Mouse (Mus musculus): ENCODE results near the gene Zkscan14.
"Not testable (repeated sequence)": the region's sequence is repeated elsewhere in the genome, so short reads cannot be mapped to it uniquely, and the experiment has no call there.

The Zkscan14 gene

DNA sequence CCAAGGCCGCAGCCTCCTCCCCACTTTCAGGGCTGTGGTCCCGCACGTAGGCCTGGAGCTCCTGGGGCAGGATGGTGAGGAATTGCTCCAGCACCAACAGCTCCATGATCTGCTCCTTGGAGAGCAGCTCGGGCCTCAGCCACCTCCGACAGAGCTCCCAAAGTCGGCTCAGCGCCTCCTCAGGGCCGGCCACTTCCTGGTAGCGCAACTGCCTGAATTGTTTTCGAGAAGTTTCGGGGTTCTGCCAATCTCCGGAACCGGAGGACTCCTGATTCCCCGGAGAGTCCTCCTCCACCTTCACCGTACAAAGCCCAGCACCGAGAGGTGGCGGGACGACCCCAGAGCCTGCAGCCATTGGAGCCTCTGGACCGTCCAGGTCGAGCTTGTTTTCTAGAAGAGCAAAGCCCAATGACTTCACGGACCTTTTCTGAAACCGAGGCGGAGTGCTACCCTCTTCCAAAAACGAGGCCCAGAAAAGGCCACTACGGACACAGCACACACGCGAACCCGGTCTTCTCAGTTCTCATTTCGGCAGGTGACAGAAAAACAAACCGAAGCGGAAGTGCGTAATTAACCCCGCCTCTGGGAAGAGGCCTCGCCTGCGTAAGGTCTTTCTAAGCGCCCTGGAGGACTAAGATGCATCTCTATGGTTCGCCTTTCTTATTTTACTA is at the start of gene Zkscan14:
Gene Zkscan14, minus strand, starts transcription at position 548 of the 671 bp plus-strand sequence.
- peak; percentile 85 to 88 for DNase-seq (ENCODE audit: low spot score in 2 of 2)

DNA sequence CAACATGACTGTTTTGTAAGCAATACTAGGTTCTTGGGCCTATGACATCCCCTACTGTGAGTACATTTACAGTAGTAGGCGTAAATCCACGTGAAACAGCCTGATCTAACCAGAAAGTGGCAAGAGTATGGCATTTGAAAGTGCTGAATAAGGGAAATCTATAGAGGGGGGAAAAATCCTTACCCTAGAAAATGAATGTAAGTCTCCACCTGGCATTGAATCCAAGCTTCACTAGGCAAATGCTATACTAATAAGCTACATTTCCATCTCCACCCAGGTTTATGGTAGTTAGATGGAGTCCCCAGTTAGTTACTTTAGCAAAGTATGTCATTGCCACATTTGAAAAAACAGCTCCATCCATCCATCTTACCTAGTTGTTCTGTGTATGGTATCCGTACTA is 47.9 kb upstream of the Zkscan14 start:
- DNase-seq (ENCODE audit: low spot score in 2 of 2): no peak

DNA sequence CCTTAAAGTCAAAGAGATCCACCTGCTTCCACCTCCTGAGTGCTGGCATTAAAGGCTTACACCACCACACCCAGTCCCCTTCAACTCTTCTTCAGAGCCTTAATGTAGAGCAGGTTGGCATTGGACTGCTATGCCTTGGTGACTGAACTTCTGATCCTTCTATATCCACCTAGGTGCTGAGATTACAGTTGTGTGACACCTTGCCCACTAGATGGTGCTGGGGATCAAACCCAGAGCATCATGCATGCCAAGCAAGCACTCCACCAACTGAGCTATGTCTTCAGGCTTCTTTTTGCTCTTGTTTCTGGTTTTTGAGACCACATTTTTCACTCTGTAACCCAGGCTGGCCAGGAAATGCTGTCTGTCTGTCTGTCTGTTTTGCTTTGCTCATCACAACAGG is 33.0 kb upstream of the Zkscan14 start:
- peak; percentile 25 to 27 for DNase-seq (ENCODE audit: low spot score in 2 of 2)

- DNase-seq (ENCODE audit: low spot score in 2 of 2): no peak
Measured at GRCm38 (mm10) chr5:145231893-145232411, 30.3 kb upstream of the Zkscan14 start.

GRCm38 (mm10) chr5:145231367-145231871 is 29.8 kb upstream of the Zkscan14 start, which contains the start of gene Zfp655:
TSS of gene Zfp655 (plus strand) at chr5:145231715.
- DNase-seq (ENCODE audit: low spot score in 2 of 2): peak; percentile 97

DNA sequence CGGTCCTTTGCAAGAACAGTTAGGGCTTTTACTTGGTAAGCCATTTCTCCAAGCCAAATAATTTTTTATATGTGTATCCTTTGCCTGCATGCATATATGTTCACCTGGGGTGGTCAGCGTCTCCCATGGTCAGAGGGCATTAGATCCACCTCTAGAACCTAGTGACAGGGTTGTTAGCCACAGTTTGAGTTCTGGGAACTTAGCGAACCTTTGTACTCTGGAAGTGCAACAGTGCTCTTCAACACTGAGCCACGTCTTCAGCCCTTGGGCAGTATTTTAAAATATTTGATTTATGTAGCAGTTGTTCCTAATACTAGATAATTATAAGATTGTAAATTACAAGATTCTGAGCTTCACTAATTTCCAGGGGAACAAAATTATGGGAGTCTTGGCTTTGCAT is 29.0 kb upstream of the Zkscan14 start:
- no peak for DNase-seq (ENCODE audit: low spot score in 2 of 2)

DNA sequence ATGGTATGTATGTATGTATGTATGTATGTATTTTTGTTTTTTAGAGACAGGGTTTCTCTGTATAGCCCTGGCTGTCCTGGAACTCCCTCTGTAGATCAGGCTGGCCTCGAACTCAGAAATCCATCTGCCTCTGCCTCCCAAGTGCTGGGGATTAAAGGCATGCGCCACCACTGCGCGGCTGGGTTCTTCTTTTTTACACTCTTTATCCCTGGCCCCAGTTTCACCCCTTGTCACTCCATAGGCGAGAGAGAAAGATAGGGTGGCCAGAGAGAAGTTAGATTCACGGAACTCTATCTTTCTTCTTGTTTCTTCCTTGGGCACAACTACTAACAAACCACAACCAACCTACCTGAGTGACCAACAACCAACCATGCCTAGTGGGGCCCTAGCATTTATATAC is 27.6 kb upstream of the Zkscan14 start:
- DNase-seq (ENCODE audit: low spot score in 2 of 2): not testable (repeated sequence)

DNA sequence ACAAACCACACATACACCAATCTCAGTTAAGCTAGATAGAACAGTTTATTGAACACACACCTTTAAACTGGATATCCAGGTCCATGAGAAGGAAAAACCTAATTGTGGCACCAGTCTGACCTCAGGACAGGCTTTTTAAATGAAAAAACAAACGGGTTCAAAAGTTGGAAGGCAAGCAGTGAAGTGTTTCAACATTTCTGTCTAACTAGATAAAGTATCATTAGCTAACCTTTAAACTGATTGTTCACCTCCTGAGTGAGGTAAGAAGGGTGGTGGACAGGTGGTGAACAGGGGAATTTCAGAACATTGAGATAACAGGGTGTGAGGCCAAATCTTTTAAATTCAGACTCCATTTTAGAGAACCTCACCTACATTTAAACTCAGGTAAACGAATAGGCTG is 24.8 kb upstream of the Zkscan14 start:
- no peak for DNase-seq (ENCODE audit: low spot score in 2 of 2)

GRCm38 (mm10) chr5:145223395-145223794 is 21.7 kb upstream of the Zkscan14 start:
- no peak for DNase-seq (ENCODE audit: low spot score in 2 of 2)

DNA sequence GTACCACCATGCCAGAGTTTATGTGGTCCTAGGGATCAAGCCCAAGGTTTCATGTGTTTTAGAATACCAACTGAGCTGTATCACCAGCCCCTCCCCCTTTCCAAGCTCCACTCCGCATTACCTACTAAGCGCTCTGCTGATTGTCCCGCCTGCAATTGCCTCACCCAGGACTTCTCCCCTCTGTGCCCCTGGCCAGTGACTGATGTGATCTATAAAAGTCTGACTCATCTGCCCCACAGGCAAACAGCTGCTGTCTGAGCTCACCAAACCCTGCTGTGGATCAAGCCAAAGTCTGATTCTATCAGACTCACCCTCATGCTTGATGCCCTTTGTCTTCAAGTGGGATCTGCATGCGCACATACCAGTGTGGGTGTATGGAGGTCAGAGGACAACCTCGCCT is 21.2 kb upstream of the Zkscan14 start:
- no peak for DNase-seq (ENCODE audit: low spot score in 2 of 2)

GRCm38 (mm10) chr5:145219981-145220380 is 18.3 kb upstream of the Zkscan14 start:
- DNase-seq (ENCODE audit: low spot score in 2 of 2): no peak

- no peak for DNase-seq (ENCODE audit: low spot score in 2 of 2)
Measured at GRCm38 (mm10) chr5:145218671-145219070, 17.0 kb upstream of the Zkscan14 start.

DNA sequence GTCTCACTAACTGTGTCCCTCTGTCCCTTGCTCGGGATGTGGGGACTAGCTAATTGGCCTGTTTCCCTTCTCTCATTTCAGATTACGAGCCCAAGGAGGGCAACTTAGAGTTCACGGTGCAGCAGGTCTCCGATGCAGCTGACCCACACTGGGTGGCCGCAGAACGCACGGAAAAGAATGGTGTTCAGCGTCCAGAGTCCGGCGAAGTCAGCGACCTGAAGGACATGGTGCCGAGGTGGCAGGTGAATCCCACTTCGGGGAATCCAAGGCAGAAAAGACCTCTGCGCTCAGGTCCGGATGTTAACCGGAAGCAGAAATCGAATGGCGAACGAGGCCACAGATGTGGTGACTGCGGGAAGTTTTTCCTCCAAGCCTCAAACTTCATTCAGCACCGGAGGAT is 16.5 kb upstream of the Zkscan14 start:
- no peak for DNase-seq (ENCODE audit: low spot score in 2 of 2)

DNA sequence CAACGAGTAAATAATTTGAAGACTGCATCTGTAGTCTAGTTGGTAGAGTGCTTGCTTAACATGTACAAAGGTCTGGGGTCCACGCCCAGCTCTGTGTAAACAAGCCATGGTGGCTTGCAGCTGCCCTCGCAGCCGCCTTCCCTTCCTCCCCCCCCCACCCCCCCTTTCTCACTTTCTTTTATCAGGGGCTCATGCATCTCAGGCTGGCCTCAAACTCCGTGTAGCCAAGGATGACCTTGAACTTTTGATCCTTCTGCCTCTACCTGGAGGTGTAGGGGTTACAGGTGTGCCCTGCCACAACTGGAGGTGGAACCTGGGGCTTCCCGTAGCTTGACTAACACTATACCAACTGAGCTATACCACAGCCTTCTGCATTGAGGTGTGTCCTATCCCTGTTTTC is 16.1 kb upstream of the Zkscan14 start:
- DNase-seq (ENCODE audit: low spot score in 2 of 2): no peak

GRCm38 (mm10) chr5:145214679-145215078 is 13.0 kb upstream of the Zkscan14 start:
- no peak for DNase-seq (ENCODE audit: low spot score in 2 of 2)

- DNase-seq (ENCODE audit: low spot score in 2 of 2): no peak
Measured at GRCm38 (mm10) chr5:145213505-145213904, 11.8 kb upstream of the Zkscan14 start.

DNA sequence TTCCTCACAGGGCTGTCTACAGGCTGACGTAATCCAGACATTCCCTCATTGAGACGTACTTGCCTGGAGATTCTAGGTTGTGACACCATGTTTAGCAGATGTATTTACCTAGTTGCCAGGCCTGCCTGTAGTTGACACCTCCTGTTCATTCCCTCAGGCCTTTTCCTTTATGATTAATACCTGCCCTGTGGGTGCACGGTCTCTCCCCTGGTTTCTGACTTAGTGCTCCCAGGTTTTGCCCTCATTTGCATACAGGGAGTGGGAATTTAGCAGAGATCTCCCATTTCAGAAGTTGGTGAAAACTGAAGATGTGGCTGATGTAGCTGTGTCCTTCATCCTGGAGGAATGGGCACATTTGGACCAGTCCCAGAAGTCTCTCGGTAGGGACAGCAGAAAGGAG is 10.5 kb upstream of the Zkscan14 start:
- no peak for DNase-seq (ENCODE audit: low spot score in 2 of 2)

DNA sequence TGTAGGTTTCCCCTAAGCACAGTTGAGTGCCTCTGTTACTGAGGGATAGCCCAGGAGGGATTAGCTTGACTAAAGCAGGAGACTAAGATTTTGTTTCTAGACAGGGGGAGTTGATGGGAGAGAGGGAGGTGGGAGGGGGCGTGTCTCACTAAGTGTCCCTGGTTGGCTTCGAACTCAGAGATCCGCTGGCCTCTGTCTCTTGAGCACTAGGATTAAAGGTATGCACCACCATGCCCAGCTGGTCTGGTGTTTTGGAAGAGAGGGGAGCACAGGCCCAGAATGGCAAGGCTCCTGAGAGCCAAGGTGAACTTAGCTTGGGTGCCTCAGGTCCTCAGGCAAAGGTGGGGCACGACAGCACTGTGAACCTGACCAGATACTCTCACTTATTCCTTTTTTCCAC is 9.7 kb upstream of the Zkscan14 start:
- no peak for DNase-seq (ENCODE audit: low spot score in 2 of 2)

DNA sequence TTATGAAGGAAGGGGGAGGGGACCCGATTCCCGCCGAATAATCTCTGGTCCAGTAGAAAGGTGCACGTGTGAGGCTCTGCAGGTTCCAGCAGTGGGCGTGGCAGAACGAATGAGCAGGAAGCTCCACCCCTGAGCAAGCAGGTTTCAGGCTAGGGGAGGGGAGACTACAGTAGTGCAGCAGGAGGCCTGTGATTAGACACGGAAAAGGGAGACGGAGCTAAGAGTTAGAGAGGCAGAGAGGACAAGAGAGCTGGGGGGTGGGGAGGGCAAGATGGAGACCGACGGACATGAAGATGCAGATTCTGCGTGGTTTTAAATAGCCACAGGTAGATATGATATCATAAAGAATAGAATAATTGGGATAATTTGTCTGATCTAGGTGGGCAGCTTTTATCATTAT is 6.7 kb upstream of the Zkscan14 start:
- not testable (repeated sequence) for DNase-seq (ENCODE audit: low spot score in 2 of 2)

GRCm38 (mm10) chr5:145207954-145208353 is 6.3 kb upstream of the Zkscan14 start:
- DNase-seq (ENCODE audit: low spot score in 2 of 2): no peak

- no peak for DNase-seq (ENCODE audit: low spot score in 2 of 2)
Measured at GRCm38 (mm10) chr5:145207385-145207784, 5.7 kb upstream of the Zkscan14 start.

- no peak for DNase-seq (ENCODE audit: low spot score in 2 of 2)
Measured at GRCm38 (mm10) chr5:145205041-145205440, 3.4 kb upstream of the Zkscan14 start.

- peak; percentile 97 for DNase-seq (ENCODE audit: low spot score in 2 of 2)
Measured at GRCm38 (mm10) chr5:145203936-145204691, 2.4 kb upstream of the Zkscan14 start, which contains the start of gene Zkscan5. TSS of gene Zkscan5 (plus strand) at chr5:145204562.

Measured in spleen, postnatal 36 days (tissue).